Comparison of ENCODE assay signal across 12 mouse cellular contexts in the genomic region with DNA sequence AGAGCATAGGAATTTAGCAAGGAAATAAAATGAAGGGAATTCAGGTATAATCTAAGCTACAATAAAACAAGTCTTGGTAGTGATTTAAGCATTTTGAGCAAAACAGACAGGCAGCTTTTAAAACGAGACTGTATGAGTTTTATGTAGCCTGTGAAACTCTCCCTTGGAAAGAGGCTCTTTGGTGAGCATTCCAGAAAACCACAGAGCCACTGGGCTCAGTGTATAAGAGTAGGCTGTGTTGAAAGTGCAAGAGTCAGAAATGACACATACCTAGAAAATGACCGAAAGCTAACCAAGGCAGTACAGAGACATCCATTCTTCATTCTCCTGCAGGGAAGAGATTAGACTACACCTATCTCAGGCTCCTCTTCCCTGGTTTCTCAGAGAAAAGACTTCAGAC.
"Had no signal": no experiment of that assay in that cellular context is flagged by ENCODE, and none has a peak within 500 bp of the region (broad histone marks: within the 10 kb centered on the region; RNA-seq: fewer than 3 reads in every experiment).

No protein-coding gene starts in this region.

- H3K4me2 ChIP-seq: liver, embryonic 13.5 days; lung, embryonic 15.5 days; midbrain, embryonic 13.5 days; neural tube, embryonic 15.5 days had no signal

- H3K27me3 ChIP-seq: liver, embryonic 13.5 days; lung, embryonic 15.5 days; midbrain, embryonic 13.5 days; neural tube, embryonic 15.5 days had no signal

- H3K4me1 ChIP-seq: liver, embryonic 13.5 days; midbrain, embryonic 13.5 days; neural tube, embryonic 15.5 days had no signal

- ATAC-seq: liver, postnatal 0 days; midbrain, embryonic 13.5 days had no signal

- H3K9me3 ChIP-seq: liver, embryonic 13.5 days; lung, embryonic 15.5 days; midbrain, embryonic 13.5 days; neural tube, embryonic 15.5 days had no signal

- DNase-seq: kidney, adult 18-20 months; kidney, postnatal 14 days; liver; liver, embryonic 13.5 days; liver, postnatal 0 days; right cerebral cortex, adult 18-20 months; right cerebral cortex, postnatal 25 days; thymus, postnatal 4 days had no signal

- H3K4me3 ChIP-seq: left cerebral cortex, adult 2 months; liver, embryonic 13.5 days; lung, embryonic 15.5 days; midbrain, embryonic 13.5 days; neural tube, embryonic 15.5 days had no signal

- H3K9ac ChIP-seq: liver, embryonic 13.5 days; liver, postnatal 0 days; lung, embryonic 15.5 days; midbrain, embryonic 13.5 days; neural tube, embryonic 15.5 days had no signal

- H3K36me3 ChIP-seq: liver, embryonic 13.5 days; lung, embryonic 15.5 days; midbrain, embryonic 13.5 days; neural tube, embryonic 15.5 days had no signal

- H3K27ac ChIP-seq: left cerebral cortex, adult 2 months; liver, embryonic 13.5 days; lung, embryonic 15.5 days; midbrain, embryonic 13.5 days; neural tube, embryonic 15.5 days had no signal
